Mouse (Mus musculus) hindbrain, embryonic 10.5 days (tissue): ENCODE measurements around the gene Fxyd7. TPM values are rescaled to one million over a fixed set of nuclear protein-coding genes. Genes with fewer than 3 reads are reported as not detected.

ENCODE experiments used
- DNase-seq: peaks from one replicate; pipeline ENCODE4 v3.0.0-alpha.2; 2017; ENCODE audit warnings: low spot score
- H3K27ac ChIP-seq: fragments of 300-500 bp; sonication (generic); 2 replicates; pipeline ENCODE4 v1.5.1; 2016; ENCODE audit warnings: mild to moderate bottlenecking, moderate library complexity
- H3K27me3 ChIP-seq: fragments of 300-500 bp; sonication (generic); 2 replicates; pipeline ENCODE4 v1.6.1; 2016; ENCODE audit warnings: mild to moderate bottlenecking; ENCODE audit not compliant: poor library complexity, insufficient read depth, severe bottlenecking
- H3K36me3 ChIP-seq: fragments of 300-500 bp; sonication (generic); 2 replicates; pipeline ENCODE4 v1.6.1; 2016; ENCODE audit warnings: mild to moderate bottlenecking, moderate library complexity
- H3K4me1 ChIP-seq: fragments of 300-500 bp; sonication (generic); replicated peaks from 2 replicates; pipeline ENCODE4 v1.6.1; 2016; ENCODE audit warnings: mild to moderate bottlenecking
- H3K4me3 ChIP-seq: fragments of 300-500 bp; sonication (generic); 2 replicates; pipeline ENCODE4 v1.5.1; 2016; ENCODE audit warnings: mild to moderate bottlenecking, moderate library complexity
- H3K9me3 ChIP-seq: fragments of 300-500 bp; sonication (generic); 2 replicates; pipeline ENCODE4 v1.6.1; 2016; ENCODE audit warnings: mild to moderate bottlenecking, moderate library complexity
- WGBS: fragments of 180-500 bp; shearing (Covaris S2); methylation state at CpG from one replicate; pipeline ENCODE4 v1.1.7; 2016; 5-methylcytosine and 5-hydroxymethylcytosine counted together
- polyA plus RNA-seq: library from polyadenylated mRNA; unstranded; fragments of >200 nt; fragmentation: Nextera tagmentation; extraction: Ambion mirVana; gene quantifications from 2 replicates; pipeline ENCODE4 v1.2.1, GENCODE M21; 2016

The Fxyd7 gene
- 1.4 and 7.6 TPM in 2 replicates for polyA plus RNA-seq

DNA sequence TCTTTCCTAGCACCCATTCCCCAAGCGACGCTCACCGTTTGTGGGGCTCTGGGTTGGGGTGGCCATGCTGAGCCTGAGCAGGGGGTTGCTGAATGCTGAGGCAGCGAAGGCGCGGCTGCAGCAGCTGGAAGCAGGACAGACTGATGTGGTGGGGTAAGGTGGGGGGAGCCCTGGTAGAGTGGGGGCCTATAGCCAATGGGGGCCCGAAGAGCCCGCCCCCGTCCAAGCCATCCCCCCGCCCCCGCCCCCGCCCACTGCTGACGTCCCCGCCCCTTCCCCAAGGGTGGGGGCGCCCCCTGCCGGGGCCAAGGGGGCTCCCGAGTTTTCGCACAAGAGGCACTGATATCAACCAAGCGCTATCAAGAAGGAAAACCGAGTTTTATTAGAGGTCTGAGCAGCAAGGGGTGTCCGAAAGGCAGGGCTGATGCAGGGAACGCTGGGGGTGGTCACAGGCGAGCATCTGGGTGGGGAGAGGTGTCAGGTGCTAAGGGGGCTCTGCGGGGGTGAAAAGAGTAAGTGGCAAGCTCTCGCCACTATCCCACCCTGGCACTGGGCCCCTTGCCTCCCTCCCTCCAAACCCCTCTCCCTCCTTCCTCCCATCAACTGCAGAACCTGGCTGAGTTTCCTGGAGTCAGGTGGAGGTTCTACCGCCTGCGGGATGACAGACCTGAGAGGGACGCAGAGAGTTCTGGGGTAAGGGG is at the start of gene Fxyd7:
TSS of gene Fxyd7 (minus strand) at position 147 of the 701 bp plus-strand sequence.
- 1% methylated on average over 28 of the region's 28 CpGs for WGBS
- Histone ChIP-seq H3K9me3 (no peaks in the 10 kb centered on the region), H3K27ac (no peak within 1 kb of the TSS), H3K4me1 (peaks cover 68% of the 10 kb centered on the region), H3K36me3 (no peaks in the 10 kb centered on the region), H3K27me3 (peaks cover 83% of the 10 kb centered on the region), H3K4me3 (peak within 1 kb of the TSS; percentile 38)
- no peak for DNase-seq

DNA sequence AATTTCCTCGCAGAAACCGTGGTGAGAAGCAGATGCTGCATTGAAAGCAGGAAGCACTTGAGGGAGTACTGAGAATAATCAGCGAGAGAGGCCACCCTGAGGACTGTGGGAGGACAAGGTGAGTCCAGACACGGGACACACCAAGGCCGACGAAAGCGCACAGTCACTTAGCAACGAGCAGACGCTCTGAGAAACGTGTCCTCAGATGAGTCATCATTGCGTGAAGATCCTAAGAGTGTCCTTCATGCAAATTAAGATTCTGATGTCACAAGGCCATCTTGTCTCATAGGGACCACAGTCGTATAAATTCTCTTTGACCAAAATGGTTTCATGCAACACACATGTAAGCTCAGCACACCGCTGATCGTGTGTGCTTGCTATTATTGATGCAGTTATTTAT is 49.5 kb upstream of the Fxyd7 start:
- Histone ChIP-seq H3K27ac (no peak overlapping the region), H3K27me3 (no peaks in the 10 kb centered on the region), H3K4me1 (peaks cover 9% of the 10 kb centered on the region), H3K9me3 (peaks cover 3% of the 10 kb centered on the region; the same call in 1 of the 2 replicates), H3K4me3 (no peak overlapping the region), H3K36me3 (no peaks in the 10 kb centered on the region)
- WGBS = 84% methylated on average over 14 of the region's 14 CpGs
- no peak for DNase-seq

DNA sequence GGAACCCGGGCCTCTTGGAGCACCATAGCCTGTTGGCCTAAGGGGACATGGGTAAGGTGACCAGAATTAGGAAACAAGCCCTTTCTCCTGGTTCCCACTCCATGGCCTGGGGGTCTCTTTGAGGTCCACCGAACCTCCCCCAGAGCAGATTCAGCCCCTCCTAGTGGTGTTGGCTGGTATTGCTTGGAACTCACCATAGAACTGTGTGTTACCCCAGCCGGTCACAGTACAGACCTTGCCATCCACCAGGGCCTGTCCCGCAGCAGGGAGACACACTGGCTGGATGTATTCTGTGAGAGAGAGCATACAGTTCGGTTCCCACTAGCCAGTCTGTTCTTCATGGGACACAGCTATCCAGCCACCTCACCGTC is 48.3 kb upstream of the Fxyd7 start:
- no peak for DNase-seq
- 86% methylated on average over 6 of the region's 6 CpGs for WGBS
- Histone ChIP-seq H3K4me3 (no peak overlapping the region), H3K36me3 (no peaks in the 10 kb centered on the region), H3K4me1 (peaks cover 5% of the 10 kb centered on the region; the same call in 1 of the 2 replicates), H3K27me3 (no peaks in the 10 kb centered on the region), H3K9me3 (peaks cover 3% of the 10 kb centered on the region; the same call in 1 of the 2 replicates), H3K27ac (no peak overlapping the region)

DNA sequence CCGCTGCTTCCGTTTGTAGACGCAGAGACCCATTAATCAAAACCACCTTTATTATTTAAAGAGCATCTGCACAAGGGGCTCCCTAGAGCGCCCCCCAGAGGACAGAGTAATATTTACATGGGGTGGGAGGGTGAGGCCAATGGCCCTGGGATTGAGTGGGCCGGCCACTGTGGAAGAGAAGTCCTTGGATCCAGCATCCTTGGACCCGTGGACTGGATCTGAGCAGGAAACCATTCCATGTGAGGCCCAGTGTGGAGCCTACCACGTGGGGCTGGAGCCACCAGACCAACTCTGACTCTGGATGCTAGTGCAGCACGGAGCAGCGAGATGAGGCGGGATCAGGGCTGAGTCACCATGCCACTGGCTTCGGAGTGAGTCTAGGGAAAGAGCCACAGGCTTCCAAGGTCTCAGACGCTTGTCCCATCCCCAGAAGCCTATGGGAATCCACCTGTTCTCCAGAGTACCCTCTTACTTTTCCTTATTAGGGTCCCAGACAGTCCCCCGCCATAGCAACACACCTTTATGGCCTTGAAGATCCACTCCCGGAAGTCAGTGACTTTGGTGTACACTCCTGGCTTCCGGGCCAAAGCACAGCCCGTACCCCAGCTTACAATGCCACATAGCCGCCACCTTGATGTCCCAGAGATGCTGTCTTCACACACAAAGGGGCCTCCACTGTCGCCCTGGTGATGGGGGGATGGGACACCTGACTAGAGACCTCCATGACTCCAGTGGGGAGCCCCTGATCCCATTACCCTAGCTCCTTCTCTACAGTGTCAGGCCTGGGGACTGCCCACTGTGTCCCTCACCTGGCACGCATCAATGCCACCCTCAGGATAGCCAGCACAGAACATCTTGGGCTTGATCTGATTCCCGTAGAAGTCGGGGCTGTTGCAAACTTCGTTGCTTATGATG is 47.7 kb upstream of the Fxyd7 start:
- WGBS = 78% methylated on average over 22 of the region's 22 CpGs
- no peak overlapping the region for H3K27ac ChIP-seq
- H3K9me3 ChIP-seq = peaks cover 3% of the 10 kb centered on the region; the same call in 1 of the 2 replicates
- H3K4me3 ChIP-seq = no peak overlapping the region
- no peak for DNase-seq
- no peaks in the 10 kb centered on the region for H3K27me3 ChIP-seq
- H3K36me3 ChIP-seq = no peaks in the 10 kb centered on the region
- peaks cover 5% of the 10 kb centered on the region; the same call in 1 of the 2 replicates for H3K4me1 ChIP-seq

DNA sequence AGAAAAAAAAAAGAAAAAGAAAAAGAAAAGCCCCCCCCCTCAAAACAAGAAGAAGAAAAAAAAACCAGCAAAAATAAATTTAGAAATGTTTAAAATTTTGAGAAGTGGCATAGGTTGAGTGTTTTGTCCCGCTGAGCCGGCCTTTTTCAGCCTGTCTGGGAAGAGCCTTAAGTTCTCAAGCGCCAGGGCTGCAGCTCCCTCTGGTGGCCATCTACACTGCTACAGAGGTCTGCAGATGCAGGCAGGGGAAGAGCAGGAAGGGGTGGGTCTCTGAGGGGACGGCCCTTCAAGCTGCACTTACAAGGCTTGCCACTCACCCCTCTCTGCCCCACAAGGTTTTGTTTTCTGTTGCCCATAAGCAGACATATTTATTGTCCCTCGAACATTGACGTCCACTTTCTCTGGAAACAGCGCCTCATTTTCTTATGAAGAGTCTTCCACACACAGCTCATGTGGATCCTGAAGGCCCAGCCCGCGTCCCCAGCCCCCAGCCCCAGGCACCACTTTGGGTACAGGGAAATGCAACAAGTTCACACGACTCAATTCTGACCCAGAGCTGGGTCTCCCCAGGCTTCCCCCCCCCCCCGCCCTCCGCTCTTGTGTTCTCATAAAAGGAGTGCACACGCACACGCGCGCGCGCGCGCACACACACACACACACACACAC is 46.4 kb upstream of the Fxyd7 start:
- peak overlapping the region; percentile 39 for H3K4me3 ChIP-seq
- 39% methylated on average over 20 of the region's 20 CpGs for WGBS

DNA sequence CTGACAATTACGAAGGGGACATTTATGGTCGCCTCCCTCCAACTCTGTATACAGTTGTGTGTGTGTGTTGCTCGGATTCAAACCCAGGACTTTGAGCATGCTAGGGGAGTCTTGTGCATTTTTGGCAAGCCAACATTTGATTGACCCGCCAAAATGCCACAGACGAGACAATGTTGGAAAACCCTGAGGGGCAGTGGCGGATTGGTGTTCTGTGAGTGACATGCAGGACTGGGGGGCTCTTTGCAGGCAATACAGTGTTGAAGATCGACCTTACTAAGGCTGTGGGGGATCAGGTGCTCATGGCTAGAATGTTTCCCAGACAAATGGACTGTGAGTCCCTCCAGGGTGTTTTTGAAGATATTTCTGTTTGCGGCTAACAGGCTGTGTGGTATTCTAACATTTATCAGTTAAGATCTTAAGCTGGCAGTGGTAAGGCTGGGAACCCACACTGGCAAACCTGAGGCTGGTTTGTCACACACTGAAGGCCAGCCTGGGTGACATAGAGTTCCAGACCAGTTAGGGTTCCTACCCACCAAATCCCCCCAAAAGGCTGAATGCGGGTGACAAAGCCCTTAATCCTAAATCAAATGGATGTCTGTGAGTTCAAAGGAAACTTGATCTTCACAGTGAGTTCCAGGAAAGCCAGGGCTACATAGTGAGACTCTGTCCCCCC is 45.8 kb upstream of the Fxyd7 start:
- Histone ChIP-seq H3K27ac (no peak overlapping the region), H3K9me3 (peaks cover 3% of the 10 kb centered on the region; the same call in 1 of the 2 replicates), H3K27me3 (no peaks in the 10 kb centered on the region), H3K4me1 (peaks cover 5% of the 10 kb centered on the region; the same call in 1 of the 2 replicates), H3K36me3 (no peaks in the 10 kb centered on the region), H3K4me3 (no peak overlapping the region)
- no peak for DNase-seq
- 74% methylated on average over 9 of the region's 9 CpGs for WGBS

More for the DNA sequence above, 46.4 kb upstream of the Fxyd7 start:
- Histone ChIP-seq H3K4me1 (peaks cover 5% of the 10 kb centered on the region; the same call in 1 of the 2 replicates), H3K9me3 (peaks cover 3% of the 10 kb centered on the region; the same call in 1 of the 2 replicates), H3K36me3 (no peaks in the 10 kb centered on the region), H3K27me3 (no peaks in the 10 kb centered on the region), H3K27ac (peak overlapping the region; percentile 67)
- peak; percentile 91 for DNase-seq

DNA sequence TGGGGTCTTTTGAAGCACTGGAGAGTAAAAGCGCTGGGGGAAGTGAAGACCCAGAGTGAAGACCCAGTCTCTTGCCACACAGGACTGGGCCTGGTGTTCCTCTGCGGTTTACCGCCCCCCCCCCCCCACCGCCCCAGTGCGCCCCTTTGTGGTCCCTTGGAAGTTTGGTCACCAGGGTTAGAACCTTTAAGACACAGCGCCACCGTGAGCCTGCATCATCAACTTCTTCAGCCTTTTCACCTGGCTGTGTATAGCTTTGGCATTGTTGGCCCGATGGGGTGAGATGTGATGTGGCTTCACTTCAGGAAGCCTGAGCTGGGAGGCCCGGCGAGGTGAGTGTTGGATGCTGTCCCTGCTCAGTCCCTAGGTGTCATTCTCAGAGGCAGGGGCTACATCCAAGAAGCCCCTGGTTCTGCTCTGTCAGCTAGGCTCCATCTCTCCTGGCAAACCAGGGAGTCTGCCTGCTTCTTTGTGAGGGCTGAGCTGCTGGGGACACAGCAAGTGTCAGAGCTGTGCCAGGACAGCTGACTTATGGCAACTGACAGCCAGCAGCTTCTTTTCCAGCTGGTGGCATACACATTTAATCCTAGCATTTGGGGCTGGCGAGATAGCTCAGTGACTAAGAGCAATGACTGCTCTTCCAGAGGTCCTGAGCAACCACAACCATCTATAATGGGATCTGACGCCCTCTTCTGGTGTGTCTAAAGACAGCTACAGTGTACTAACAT is 43.7 kb upstream of the Fxyd7 start:
- H3K4me3 ChIP-seq = no peak overlapping the region
- H3K27ac ChIP-seq = no peak overlapping the region
- 27% methylated on average over 12 of the region's 12 CpGs for WGBS
- peaks cover 5% of the 10 kb centered on the region; the same call in 1 of the 2 replicates for H3K9me3 ChIP-seq
- DNase-seq = no peak
- no peaks in the 10 kb centered on the region for H3K36me3 ChIP-seq
- H3K27me3 ChIP-seq = no peaks in the 10 kb centered on the region
- H3K4me1 ChIP-seq = peaks cover 5% of the 10 kb centered on the region; the same call in 1 of the 2 replicates

DNA sequence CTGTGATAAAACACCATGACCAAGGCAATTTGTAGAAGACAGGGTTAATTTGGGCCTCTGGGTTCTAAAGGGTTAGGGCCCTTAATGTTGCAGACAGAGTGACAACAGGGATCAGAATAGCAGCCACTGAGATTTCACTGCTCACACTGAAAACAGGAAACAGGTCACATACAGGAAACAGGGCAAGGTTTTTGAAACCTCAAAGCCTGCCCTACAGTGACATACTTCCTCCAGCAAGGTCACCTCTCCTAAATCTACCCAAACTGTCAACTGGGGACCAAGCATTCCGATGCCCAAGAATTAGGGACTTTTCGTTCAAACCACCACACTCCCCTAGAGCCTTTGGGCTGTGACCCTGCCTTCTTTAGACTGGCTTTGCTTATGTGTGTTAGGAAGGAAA is 38.5 kb upstream of the Fxyd7 start:
- 95% methylated on average over 2 of the region's 2 CpGs for WGBS
- Histone ChIP-seq H3K4me3 (no peak overlapping the region), H3K27me3 (no peaks in the 10 kb centered on the region), H3K9me3 (0 out of 2 replicates have a peak, but pooled peaks cover 3% of the 10 kb centered on the region), H3K27ac (no peak overlapping the region), H3K4me1 (peaks cover 17% of the 10 kb centered on the region), H3K36me3 (no peaks in the 10 kb centered on the region)
- DNase-seq = no peak

DNA sequence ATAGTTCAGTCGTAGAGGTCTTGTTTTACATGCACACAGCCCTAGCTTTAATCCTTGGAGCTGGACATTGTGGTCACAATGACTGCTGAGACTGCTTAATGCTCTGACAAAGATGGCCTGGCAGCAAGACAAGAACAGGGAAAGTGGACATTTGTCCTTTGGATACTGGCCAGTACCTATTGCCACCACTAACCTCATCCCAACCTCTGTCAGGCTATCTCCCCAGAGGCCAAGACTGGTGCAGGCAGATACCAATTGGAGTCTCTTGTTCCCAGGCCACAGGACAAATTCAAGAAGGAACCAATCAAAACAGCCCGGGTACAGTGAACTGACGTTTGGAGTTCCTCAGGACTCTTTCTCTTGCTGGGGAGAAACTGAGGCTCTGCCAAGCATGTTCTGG is 36.9 kb upstream of the Fxyd7 start:
- H3K36me3 ChIP-seq = no peaks in the 10 kb centered on the region
- WGBS = 73% methylated on average over 3 of the region's 3 CpGs
- no peak for DNase-seq
- H3K27me3 ChIP-seq = no peaks in the 10 kb centered on the region
- peaks cover 29% of the 10 kb centered on the region for H3K4me1 ChIP-seq
- H3K9me3 ChIP-seq = 0 out of 2 replicates have a peak, but pooled peaks cover 3% of the 10 kb centered on the region
- peak overlapping the region; percentile 35; the same call in 1 of the 2 replicates for H3K27ac ChIP-seq
- H3K4me3 ChIP-seq = no peak overlapping the region

DNA sequence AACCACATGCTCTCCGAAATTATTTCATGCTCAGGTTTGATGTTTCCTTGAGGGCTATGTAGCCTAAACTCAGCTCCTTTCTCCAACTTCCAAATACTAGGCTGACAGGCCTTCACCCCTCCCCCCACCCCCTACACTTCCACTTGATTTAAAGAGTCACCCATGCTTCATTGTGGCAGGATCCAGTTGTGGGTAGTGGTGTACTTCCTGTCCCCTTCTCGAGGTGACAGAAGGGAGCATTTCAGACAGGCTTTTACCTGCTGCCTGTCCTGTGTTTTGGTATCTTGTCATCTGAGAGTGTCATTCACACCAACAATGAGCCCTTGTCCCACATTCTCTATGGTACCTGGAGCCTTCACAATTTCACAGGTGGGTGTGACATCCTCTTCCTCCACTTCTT is 36.0 kb upstream of the Fxyd7 start:
- DNase-seq = no peak
- Histone ChIP-seq H3K27ac (0 out of 2 replicates have a peak overlapping the region, but pooled peaks have one; percentile 81), H3K4me1 (peaks cover 36% of the 10 kb centered on the region), H3K4me3 (no peak overlapping the region), H3K27me3 (no peaks in the 10 kb centered on the region), H3K9me3 (0 out of 2 replicates have a peak, but pooled peaks cover 3% of the 10 kb centered on the region), H3K36me3 (no peaks in the 10 kb centered on the region)
- 60% methylated on average over 2 of the region's 2 CpGs for WGBS

DNA sequence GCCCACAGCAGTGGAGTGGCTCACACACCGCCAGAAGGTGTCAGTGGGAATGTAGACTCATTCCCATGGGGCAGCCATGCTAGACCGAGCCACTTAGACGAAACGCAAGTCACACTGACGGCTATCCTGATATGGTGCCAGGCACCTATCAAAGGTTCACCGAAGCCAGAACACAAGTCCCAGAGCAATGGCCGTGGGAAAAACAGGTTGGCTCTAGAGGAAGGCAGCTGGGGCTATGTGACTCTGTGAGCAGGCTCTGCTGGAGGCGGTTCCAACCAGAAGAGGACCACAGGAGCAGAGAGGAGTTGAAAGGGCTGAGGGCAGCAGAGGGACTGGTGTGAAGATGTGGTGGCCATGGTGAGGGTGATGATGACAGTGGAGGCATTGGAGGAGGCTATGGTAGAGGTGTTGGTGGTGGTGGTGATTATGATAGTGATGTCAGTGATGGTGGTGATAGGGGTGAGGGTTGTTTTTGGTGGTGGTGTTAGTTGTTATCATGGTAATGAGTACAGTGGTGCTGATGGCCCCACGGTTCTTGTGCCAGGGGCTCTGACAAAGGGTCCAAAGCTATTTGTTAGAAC is 35.0 kb upstream of the Fxyd7 start:
- no peak for DNase-seq
- H3K4me1 ChIP-seq = peaks cover 36% of the 10 kb centered on the region
- H3K27me3 ChIP-seq = no peaks in the 10 kb centered on the region
- peak overlapping the region; percentile 81 for H3K27ac ChIP-seq
- 90% methylated on average over 9 of the region's 9 CpGs for WGBS
- H3K9me3 ChIP-seq = 0 out of 2 replicates have a peak, but pooled peaks cover 3% of the 10 kb centered on the region
- H3K36me3 ChIP-seq = no peaks in the 10 kb centered on the region
- no peak overlapping the region for H3K4me3 ChIP-seq
